ENCODE assay signal across 12 mouse cellular contexts in the genomic region with DNA sequence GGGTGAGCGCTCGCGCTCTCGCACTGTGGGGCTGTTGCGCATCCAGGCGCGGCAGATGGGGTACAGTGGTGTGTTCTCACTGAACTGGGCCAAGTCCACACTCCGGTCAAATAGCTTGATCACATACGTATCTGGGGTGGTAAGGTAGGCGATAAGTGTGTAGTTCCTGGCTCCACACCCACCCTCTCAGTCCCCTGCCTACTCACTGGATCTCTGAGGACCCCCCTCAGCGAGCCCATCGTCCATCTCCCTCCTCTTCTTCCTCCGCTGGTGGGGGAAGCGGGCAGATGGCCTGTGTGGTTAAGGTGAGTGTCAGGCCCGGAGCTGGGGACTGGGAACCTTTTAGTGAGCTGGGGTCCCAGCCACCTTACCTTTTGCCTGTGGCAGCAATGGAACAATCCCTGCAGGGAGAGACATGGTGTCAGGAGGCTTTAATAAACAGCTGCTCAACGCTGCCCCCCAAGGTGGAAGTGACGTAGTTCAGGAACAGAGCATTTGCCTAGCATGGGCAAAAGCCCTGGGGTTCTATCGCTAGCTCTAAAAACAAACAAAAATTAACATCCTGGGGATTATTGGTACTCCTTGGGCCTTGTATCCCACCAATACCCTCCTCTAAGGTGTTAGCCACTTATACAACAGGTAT. TPM values are rescaled to one million over a fixed set of nuclear protein-coding genes. Genes with fewer than 3 reads are reported as not detected.
DNase-seq lines count a peak whose midpoint lies in the region; ATAC-seq and TF ChIP-seq lines count a peak whose summit lies in the region.
"Had no signal": no experiment of that assay in that cellular context is flagged by ENCODE, and none has a peak within 500 bp of the region (broad histone marks: within the 10 kb centered on the region; RNA-seq: fewer than 3 reads in every experiment).

No protein-coding gene starts in this region.

- H3K27ac ChIP-seq in left cerebral cortex, adult 2 months = no peak overlapping the region
- H3K27ac ChIP-seq: embryonic facial prominence, embryonic 15.5 days; kidney, embryonic 15.5 days; neural tube, embryonic 15.5 days had no signal

- ATAC-seq in CD4-positive, CD25-positive, alpha-beta regulatory T cell, adult 4 months = no peak

- peaks cover 8% of the 10 kb centered on the region for H3K36me3 ChIP-seq in myocyte (ENCODE audit: control insufficient read depth, insufficient read depth)

- intact Hi-C loops in left cerebral cortex, adult 2 months (cut with DNase I) = no loop called here

- no peak overlapping the region for H3K4me2 ChIP-seq in myocyte (ENCODE audit: low read depth)
- H3K4me2 ChIP-seq: embryonic facial prominence, embryonic 15.5 days; kidney, embryonic 15.5 days had no signal

- no peak overlapping the region for H3K4me3 ChIP-seq in left cerebral cortex, adult 2 months
- H3K4me3 ChIP-seq in myocyte = no peak overlapping the region
- H3K4me3 ChIP-seq: embryonic facial prominence, embryonic 15.5 days; kidney, embryonic 15.5 days; neural tube, embryonic 15.5 days had no signal

- TF ChIP-seq CTCF in left cerebral cortex, adult 2 months (IDR thresholded peaks at IDR 0.05) = peak; percentile 32

- DNase-seq in CD4-positive, CD25-positive, alpha-beta regulatory T cell, adult 2 months (ENCODE audit: low read depth, low spot score) = peak; percentile 53
- DNase-seq in left cerebral cortex, adult 2 months (ENCODE audit: extremely low spot score in 1 of 2, low spot score in 2 of 2) = no peak
- DNase-seq in left cerebral cortex, adult 18-20 months (ENCODE audit: low spot score in 2 of 2) = no peak
- DNase-seq in T-cell, adult 2 months (ENCODE audit: low spot score) = peak; percentile 29
- no peak for DNase-seq in yolk sac, embryonic 10.5 days (ENCODE audit: low spot score)
- no peak for DNase-seq in right cerebral cortex, postnatal 14 days
- DNase-seq: heart, postnatal 36 days had no signal

- no peaks in the 10 kb centered on the region for H3K27me3 ChIP-seq in myocyte (ENCODE audit: control insufficient read depth, insufficient read depth, insufficient read length)
- H3K27me3 ChIP-seq: embryonic facial prominence, embryonic 15.5 days; kidney, embryonic 15.5 days had no signal

- TF ChIP-seq POLR2A in myocyte (IDR thresholded peaks at IDR 0.05; ENCODE audit: insufficient read length, low read depth) = no peak

- no peak overlapping the region for H3ac ChIP-seq in myocyte (ENCODE audit: control insufficient read depth, insufficient read length)

- H3K79me2 ChIP-seq in myocyte (ENCODE audit: control insufficient read depth, insufficient read depth) = peaks cover 13% of the 10 kb centered on the region

TF ChIP-seq in myocyte, 11 proteins besides CTCF, POLR2A, EP300 and RAD21:
- TF ChIP-seq POLR2AphosphoS2 (IDR thresholded peaks at IDR 0.05; ENCODE audit: insufficient read length, low read depth) (peak; percentile 7), MAX (IDR thresholded peaks at IDR 0.05; ENCODE audit: low read depth) (no peak), TCF3 (IDR thresholded peaks at IDR 0.05; ENCODE audit: insufficient read length, low read depth) (no peak), TCF12 (IDR thresholded peaks at IDR 0.05; ENCODE audit: insufficient read depth, poor library complexity, severe bottlenecking) (no peak), MYOG (IDR thresholded peaks at IDR 0.05; ENCODE audit: control insufficient read depth in 1 of 3, insufficient read depth in 1 of 3, insufficient read length in 2 of 3, low read depth in 2 of 3) (no peak), SRF (IDR thresholded peaks at IDR 0.05; ENCODE audit: control insufficient read depth, insufficient read length, low read depth) (no peak), REST (IDR thresholded peaks at IDR 0.05; ENCODE audit: insufficient read depth, insufficient read length) (no peak), E2F4 (IDR thresholded peaks at IDR 0.05; ENCODE audit: insufficient read depth) (no peak)

RNA-seq across cellular contexts. Expression of a gene that starts 2.6 kb away (rescaled TPM):
- 100 to 1,000 TPM; 101 to 104 TPM for polyA plus RNA-seq in CD4-positive, CD25-positive, alpha-beta regulatory T cell, adult 4 months (2017; shearing (Covaris generic))
- 10 to 100 TPM; 42.9 to 43.2 TPM for total RNA-seq in left cerebral cortex, adult 2 months (2021)
- total RNA-seq in left cerebral cortex, adult 18-20 months (2021) = 10 to 100 TPM; 56.8 to 60.4 TPM
- polyA plus RNA-seq in myocyte (2012; fragmentation: generic; extraction: Trizol) = 55.3 TPM

RNA-seq across cellular contexts. Expression of a gene that starts 4.9 kb away (rescaled TPM):
- polyA plus RNA-seq in CD4-positive, CD25-positive, alpha-beta regulatory T cell, adult 4 months (2017; shearing (Covaris generic)) = 1 to 10 TPM; 5.2 to 6.2 TPM
- 1 to 10 TPM; 4.9 to 5.2 TPM for total RNA-seq in left cerebral cortex, adult 2 months (2021)
- total RNA-seq in left cerebral cortex, adult 18-20 months (2021) = 1 to 10 TPM; 3.8 TPM
- 3.8 TPM for polyA plus RNA-seq in myocyte (2012; fragmentation: generic; extraction: Trizol)

RNA-seq across cellular contexts. Expression of a gene that starts 5.0 kb away (rescaled TPM):
- 1 to 10 TPM; 1.0 to 3.1 TPM for polyA plus RNA-seq in CD4-positive, CD25-positive, alpha-beta regulatory T cell, adult 4 months (2017; shearing (Covaris generic))
- 1 to 10 TPM; 4.4 to 5.0 TPM for total RNA-seq in left cerebral cortex, adult 2 months (2021)
- 1 to 10 TPM; 3.7 to 4.3 TPM for total RNA-seq in left cerebral cortex, adult 18-20 months (2021)
- 27.8 TPM for polyA plus RNA-seq in myocyte (2012; fragmentation: generic; extraction: Trizol)

RNA-seq across cellular contexts. Expression of a gene that starts 6.1 kb away (rescaled TPM):
- 10 to 100 TPM; 46.5 to 62.1 TPM for polyA plus RNA-seq in CD4-positive, CD25-positive, alpha-beta regulatory T cell, adult 4 months (2017; shearing (Covaris generic))
- total RNA-seq in left cerebral cortex, adult 2 months (2021) = 10 to 100 TPM; 67.4 to 74.4 TPM
- total RNA-seq in left cerebral cortex, adult 18-20 months (2021) = 10 to 100 TPM; 64.4 to 71.5 TPM
- 72.3 TPM for polyA plus RNA-seq in myocyte (2012; fragmentation: generic; extraction: Trizol)

RNA-seq across cellular contexts. Expression of a gene that starts 6.1 kb away (rescaled TPM):
- polyA plus RNA-seq in CD4-positive, CD25-positive, alpha-beta regulatory T cell, adult 4 months (2017; shearing (Covaris generic)) = 100 to 1,000 TPM in 1 of 2 experiments, 10 to 100 TPM in 1; 85.4 to 105 TPM
- total RNA-seq in left cerebral cortex, adult 2 months (2021) = 1 to 10 TPM; 6.4 to 8.8 TPM
- 1 to 10 TPM; 7.5 to 8.1 TPM for total RNA-seq in left cerebral cortex, adult 18-20 months (2021)
- polyA plus RNA-seq in myocyte (2012; fragmentation: generic; extraction: Trizol) = 1.0 TPM

Comparison
In these comparisons a context has a peak if more than half of its experiments do, and no peak if none do; other contexts are left out.
1. DNase-seq: peak in CD4-positive, CD25-positive, alpha-beta regulatory T cell, adult 2 months (single experiment) and T-cell, adult 2 months (single experiment); none in left cerebral cortex, adult 2 months (0 of 2), left cerebral cortex, adult 18-20 months (0 of 2), yolk sac, embryonic 10.5 days (single experiment) and right cerebral cortex, postnatal 14 days (single experiment).